Mouse (Mus musculus) MEL (cell line): ENCODE data around the gene 1700010B08Rik. TPM values are rescaled to one million over a fixed set of nuclear protein-coding genes. Genes with fewer than 3 reads are reported as not detected.

Experiments used
- DNase-seq: peaks from one replicate; pipeline ENCODE4 v3.0.0; 2011; ENCODE audit warnings: low read depth, low spot score
- H3K27ac ChIP-seq: 2 replicates; pipeline ENCODE4 v1.5.1; 2012; ENCODE audit warnings: low read depth, mild to moderate bottlenecking, control low read depth, low read length, moderate library complexity; ENCODE audit not compliant: control insufficient read depth
- H3K27me3 ChIP-seq, 2 experiments: fragments of 150-350 bp in 1 of 2; sonication (generic) in 1 of 2; 2 replicates each; pipeline ENCODE4 v1.6.1; 2012; ENCODE audit warnings: low read length in 2 of 2, mild to moderate bottlenecking in 2 of 2, improper control_type of control experiment in 1 of 2, moderate library complexity in 1 of 2; ENCODE audit not compliant: insufficient read depth in 2 of 2, control insufficient read depth in 1 of 2
- H3K36me3 ChIP-seq, 2 experiments: 2 replicates each; pipeline ENCODE4 v1.6.1; 2012 to 2014; ENCODE audit warnings: low read length in 2 of 2, improper control_type of control experiment in 1 of 2, inconsistent platforms in 1 of 2, mild to moderate bottlenecking in 1 of 2; ENCODE audit not compliant: insufficient read depth in 2 of 2, control insufficient read depth in 1 of 2
- H3K4me1 ChIP-seq, 2 experiments: fragments of 150-350 bp in 1 of 2; sonication (generic) in 1 of 2; 2 replicates each; pipeline ENCODE4 v1.6.1; 2012; ENCODE audit warnings: low read length in 2 of 2, improper control_type of control experiment in 1 of 2, mild to moderate bottlenecking in 1 of 2; ENCODE audit not compliant: insufficient read depth in 2 of 2, control insufficient read depth in 1 of 2
- H3K4me3 ChIP-seq, 2 experiments: fragments of 150-350 bp in 1 of 2; sonication (generic) in 1 of 2; 2 replicates each; pipeline ENCODE4 v1.5.1; 2012; ENCODE audit warnings: low read depth in 2 of 2, low read length in 2 of 2, mild to moderate bottlenecking in 2 of 2, moderate library complexity in 2 of 2, control low read depth in 1 of 2, improper control_type of control experiment in 1 of 2; ENCODE audit not compliant: control insufficient read depth in 1 of 2, insufficient read depth in 1 of 2
- H3K79me2 ChIP-seq: 2 replicates; pipeline ENCODE4 v1.6.1; 2012; ENCODE audit warnings: mild to moderate bottlenecking, low read length, moderate library complexity; ENCODE audit not compliant: control insufficient read depth, poor library complexity, insufficient read depth
- H3K9ac ChIP-seq: 2 replicates; pipeline ENCODE4 v1.6.1; 2012; ENCODE audit warnings: low read depth, mild to moderate bottlenecking, control low read depth, low read length, moderate library complexity; ENCODE audit not compliant: control insufficient read depth, poor library complexity, severe bottlenecking
- H3K9me3 ChIP-seq: fragments of 150-350 bp; sonication (generic); replicated peaks from 2 replicates; pipeline ENCODE4 v1.6.1; 2012; ENCODE audit warnings: mild to moderate bottlenecking, low read length, improper control_type of control experiment, moderate library complexity; ENCODE audit not compliant: insufficient read depth
- BHLHE40 ChIP-seq: IDR thresholded peaks from 2 replicates; pipeline ENCODE4 v1.6.1; 2012; ENCODE audit warnings: low read depth, mild to moderate bottlenecking, inconsistent platforms, low read length, improper control_type of control experiment, borderline replicate concordance
- CHD1 ChIP-seq: IDR thresholded peaks from 2 replicates; pipeline ENCODE4 v1.6.1; 2012; ENCODE audit warnings: low read depth, mild to moderate bottlenecking, inconsistent platforms, low read length, improper control_type of control experiment
- CHD2 ChIP-seq: IDR thresholded peaks from 2 replicates; pipeline ENCODE4 v1.6.1; 2011; ENCODE audit warnings: low read length, improper control_type of control experiment
- CTCF ChIP-seq, 3 experiments: IDR thresholded peaks in 2 of 3; conservative IDR thresholded peaks in 1 of 3; 2 replicates each; pipeline ENCODE4 v1.5.1; 2011 to 2012; ENCODE audit warnings: low read length in 3 of 3, low read depth in 2 of 3, mild to moderate bottlenecking in 2 of 3, improper control_type of control experiment in 1 of 3, inconsistent platforms in 1 of 3, mixed read lengths in 1 of 3, moderate library complexity in 1 of 3; ENCODE audit not compliant: control insufficient read depth in 1 of 3, insufficient read depth in 1 of 3, poor library complexity in 1 of 3, severe bottlenecking in 1 of 3
- E2F4 ChIP-seq: IDR thresholded peaks from 2 replicates; pipeline ENCODE4 v1.6.1; 2011; ENCODE audit warnings: low read depth, low read length, improper control_type of control experiment, borderline replicate concordance
- ELF1 ChIP-seq: IDR thresholded peaks from 2 replicates; pipeline ENCODE4 v1.6.1; 2014; ENCODE audit warnings: low read depth, mild to moderate bottlenecking, inconsistent platforms, low read length, improper control_type of control experiment, moderate library complexity
- EP300 ChIP-seq, 2 experiments: IDR thresholded peaks; 2 replicates each; pipeline ENCODE4 v1.6.1; 2011; ENCODE audit warnings: improper control_type of control experiment in 2 of 2, low read length in 2 of 2, low read depth in 1 of 2, mild to moderate bottlenecking in 1 of 2
- ETS1 ChIP-seq: IDR thresholded peaks from 2 replicates; pipeline ENCODE4 v1.6.1; 2012; ENCODE audit warnings: low read depth, mild to moderate bottlenecking, inconsistent platforms, low read length, improper control_type of control experiment, moderate library complexity
- GABPA ChIP-seq: IDR thresholded peaks from 2 replicates; pipeline ENCODE4 v1.6.1; 2012; ENCODE audit warnings: low read depth, mild to moderate bottlenecking, inconsistent platforms, low read length, improper control_type of control experiment, moderate library complexity
- GATA1 ChIP-seq: IDR thresholded peaks from 2 replicates; pipeline ENCODE4 v1.6.1; 2011; ENCODE audit warnings: low read depth, low read length, improper control_type of control experiment
- JUND ChIP-seq: IDR thresholded peaks from 2 replicates; pipeline ENCODE4 v1.6.1; 2011; ENCODE audit warnings: low read depth, mild to moderate bottlenecking, improper control_type of control experiment, low read length
- KAT2A ChIP-seq: conservative IDR thresholded peaks from 2 replicates; pipeline ENCODE4 v1.6.1; 2012; ENCODE audit warnings: low read depth, low read length, improper control_type of control experiment, inconsistent platforms
- MAFK ChIP-seq: IDR thresholded peaks from 2 replicates; pipeline ENCODE4 v1.6.1; 2011; ENCODE audit warnings: low read depth, mild to moderate bottlenecking, low read length, improper control_type of control experiment, borderline replicate concordance
- MAX ChIP-seq: IDR thresholded peaks from 2 replicates; pipeline ENCODE4 v1.6.1; 2011; ENCODE audit warnings: low read length, improper control_type of control experiment
- MAZ ChIP-seq: IDR thresholded peaks from 2 replicates; pipeline ENCODE4 v1.6.1; 2012; ENCODE audit warnings: low read depth, mild to moderate bottlenecking, inconsistent platforms, low read length, improper control_type of control experiment
- MEF2A ChIP-seq: IDR thresholded peaks from 2 replicates; pipeline ENCODE4 v1.6.1; 2014; ENCODE audit warnings: low read depth, mild to moderate bottlenecking, inconsistent platforms, low read length, improper control_type of control experiment; ENCODE audit not compliant: poor library complexity, insufficient replicate concordance, severe bottlenecking; ENCODE audit errors: extremely low read depth
- MXI1 ChIP-seq: IDR thresholded peaks from 2 replicates; pipeline ENCODE4 v1.6.1; 2011; ENCODE audit warnings: mild to moderate bottlenecking, low read depth, low read length, improper control_type of control experiment
- MYB ChIP-seq: IDR thresholded peaks from 2 replicates; pipeline ENCODE4 v1.6.1; 2011; ENCODE audit warnings: mild to moderate bottlenecking, low read depth, low read length, improper control_type of control experiment
- MYC ChIP-seq: IDR thresholded peaks from 2 replicates; pipeline ENCODE4 v1.6.1; 2011; ENCODE audit warnings: low read depth, mild to moderate bottlenecking, low read length, improper control_type of control experiment, moderate library complexity
- NELFE ChIP-seq: IDR thresholded peaks from 2 replicates; pipeline ENCODE4 v1.6.1; 2011; ENCODE audit warnings: low read depth, low read length, improper control_type of control experiment
- NRF1 ChIP-seq: IDR thresholded peaks from 2 replicates; pipeline ENCODE4 v1.6.1; 2014; ENCODE audit warnings: low read depth, mild to moderate bottlenecking, inconsistent platforms, low read length, improper control_type of control experiment, moderate library complexity; ENCODE audit not compliant: poor library complexity, insufficient read depth, severe bottlenecking
- POLR2A ChIP-seq, 2 experiments: IDR thresholded peaks; 2 replicates each; pipeline ENCODE4 v1.6.1; 2011 to 2012; ENCODE audit warnings: low read length in 2 of 2, mild to moderate bottlenecking in 2 of 2, control low read depth in 1 of 2, improper control_type of control experiment in 1 of 2, low read depth in 1 of 2, moderate library complexity in 1 of 2; ENCODE audit not compliant: control insufficient read depth in 1 of 2, insufficient read depth in 1 of 2, poor library complexity in 1 of 2
- POLR2AphosphoS2 ChIP-seq: IDR thresholded peaks from 2 replicates; pipeline ENCODE4 v1.6.1; 2011; ENCODE audit warnings: low read length, improper control_type of control experiment
- POLR2AphosphoS5 ChIP-seq: IDR thresholded peaks from 2 replicates; pipeline ENCODE4 v1.6.1; 2012; ENCODE audit warnings: low read depth, borderline replicate concordance, mild to moderate bottlenecking, inconsistent platforms, low read length, moderate library complexity, mixed read lengths
- RAD21 ChIP-seq: IDR thresholded peaks from 2 replicates; pipeline ENCODE4 v1.6.1; 2011; ENCODE audit warnings: mild to moderate bottlenecking, low read depth, low read length, improper control_type of control experiment
- RCOR1 ChIP-seq: IDR thresholded peaks from 2 replicates; pipeline ENCODE4 v1.6.1; 2012; ENCODE audit warnings: low read depth, mild to moderate bottlenecking, inconsistent platforms, low read length, improper control_type of control experiment
- SIN3A ChIP-seq: IDR thresholded peaks from 2 replicates; pipeline ENCODE4 v1.6.1; 2012; ENCODE audit warnings: low read length, improper control_type of control experiment, inconsistent platforms
- TAL1 ChIP-seq: IDR thresholded peaks from 2 replicates; pipeline ENCODE4 v1.6.1; 2012; ENCODE audit warnings: mild to moderate bottlenecking, inconsistent platforms, low read length, moderate library complexity, mixed read lengths
- TBP ChIP-seq: IDR thresholded peaks from 2 replicates; pipeline ENCODE4 v1.8.0; 2011; ENCODE audit warnings: low read depth, low read length, improper control_type of control experiment
- TCF12 ChIP-seq: IDR thresholded peaks from 2 replicates; pipeline ENCODE4 v1.6.1; 2014; ENCODE audit warnings: low read depth, mild to moderate bottlenecking, inconsistent platforms, low read length, improper control_type of control experiment, moderate library complexity
- UBTF ChIP-seq: IDR thresholded peaks from 2 replicates; pipeline ENCODE4 v1.6.1; 2012; ENCODE audit warnings: low read depth, mild to moderate bottlenecking, inconsistent platforms, low read length, improper control_type of control experiment, moderate library complexity, borderline replicate concordance; ENCODE audit not compliant: insufficient read depth
- USF2 ChIP-seq, 2 experiments: IDR thresholded peaks; 2 replicates each; pipeline ENCODE4 v1.6.1; 2011 to 2012; ENCODE audit warnings: improper control_type of control experiment in 2 of 2, low read length in 2 of 2, borderline replicate concordance in 1 of 2, inconsistent platforms in 1 of 2, low read depth in 1 of 2, mild to moderate bottlenecking in 1 of 2; ENCODE audit not compliant: insufficient read depth in 1 of 2
- ZC3H11A ChIP-seq: IDR thresholded peaks from 2 replicates; pipeline ENCODE4 v1.6.1; 2012; ENCODE audit warnings: low read depth, mild to moderate bottlenecking, inconsistent platforms, low read length, improper control_type of control experiment
- ZKSCAN1 ChIP-seq: IDR thresholded peaks from 2 replicates; pipeline ENCODE4 v1.6.1; 2012; ENCODE audit warnings: low read depth, mild to moderate bottlenecking, inconsistent platforms, low read length, improper control_type of control experiment, moderate library complexity
- ZMIZ1 ChIP-seq: IDR thresholded peaks from 2 replicates; pipeline ENCODE4 v1.6.1; 2012; ENCODE audit warnings: low read depth, mild to moderate bottlenecking, inconsistent platforms, low read length, improper control_type of control experiment, moderate library complexity
- ZNF384 ChIP-seq: IDR thresholded peaks from 2 replicates; pipeline ENCODE4 v1.6.1; 2012; ENCODE audit warnings: low read depth, mild to moderate bottlenecking, inconsistent platforms, low read length, improper control_type of control experiment
- polyA plus RNA-seq, 2 experiments: library from polyadenylated mRNA; stranded (reverse) in 1 of 2; unstranded in 1 of 2; fragments of >175 nt in 1 of 2; fragments of >200 nt in 1 of 2; gene quantifications; 2 replicates each; pipeline versions ENCODE4 v1.2.1 to v1.2.4; 2012; ENCODE audit warnings: low replicate concordance in 2 of 2, low read depth in 1 of 2; ENCODE audit not compliant: insufficient read length in 2 of 2, insufficient read depth in 1 of 2, missing spikeins in 1 of 2
- total RNA-seq: library from RNA; depleted of rRNA; stranded (reverse); fragments of 300-350 nt; gene quantifications from 2 replicates; pipeline ENCODE4 v1.2.3, GENCODE M21; 2012

1700010B08Rik gene
- total and polyA plus RNA-seq, 3 experiments: not detected

DNA sequence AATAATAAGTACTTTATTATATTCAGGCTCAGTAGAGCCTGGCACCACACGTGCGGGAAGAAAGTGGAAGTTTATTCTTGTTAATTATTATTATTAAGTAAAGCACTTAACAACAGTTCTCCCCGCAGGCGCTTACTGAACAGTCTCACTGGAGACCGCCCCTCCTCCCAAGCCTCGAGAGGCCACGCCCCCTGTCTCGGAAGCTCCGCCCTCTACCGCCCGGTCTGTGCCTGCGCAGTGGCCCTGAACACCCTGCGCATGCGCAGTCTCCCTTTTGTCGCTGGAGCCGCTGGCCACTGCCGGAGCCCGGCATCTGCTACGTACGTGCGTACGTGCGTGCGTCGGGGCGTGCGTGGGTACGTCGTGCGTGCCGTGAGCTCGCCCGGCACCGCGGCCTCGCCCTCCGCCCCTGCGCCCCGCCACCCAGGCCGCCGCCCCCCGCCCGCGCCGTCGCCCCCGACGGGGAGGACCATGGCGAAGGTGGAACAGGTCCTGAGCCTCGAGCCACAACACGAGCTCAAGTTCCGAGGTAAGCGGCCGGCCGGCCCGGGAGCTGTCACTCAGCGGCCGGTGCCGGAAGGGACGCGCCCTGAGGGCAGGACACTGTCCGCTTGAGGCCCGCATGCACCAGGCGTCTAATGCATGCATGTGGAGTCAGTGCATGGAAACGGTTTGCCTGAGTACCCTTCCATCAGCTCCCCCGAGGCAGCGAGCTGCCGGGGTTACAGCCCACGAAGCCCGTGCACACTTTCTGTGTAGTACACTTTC is 18.2 kb downstream of the 1700010B08Rik start, which contains the start of gene Vapb:
Vapb (plus strand) TSS at position 290 of the 768 bp plus-strand sequence.
- H3K4me1 ChIP-seq: peaks cover 2 to 19% of the 10 kb centered on the region in 2 experiments
- H3K4me3 ChIP-seq: peak within 1 kb of the TSS; percentile 66 to 95
- H3K9me3 ChIP-seq: no peaks in the 10 kb centered on the region
- DNase-seq: peak; percentile 97
- no peaks in the 10 kb centered on the region for H3K27me3 ChIP-seq
- H3K9ac ChIP-seq: peak within 1 kb of the TSS; percentile 89
- peak within 1 kb of the TSS; percentile 13; the same call in 1 of the 2 replicates for H3K27ac ChIP-seq
- H3K79me2 ChIP-seq: peaks cover 46% of the 10 kb centered on the region
- H3K36me3 ChIP-seq: peaks cover 2 to 9% of the 10 kb centered on the region in 2 experiments; a peak in 3 of 4 replicates
- TF ChIP-seq POLR2AphosphoS5 (no peak), GABPA (no peak), MXI1 (no peak), MAZ (no peak), CHD2 (no peak), BHLHE40 (no peak), SIN3A (no peak; the same call in 1 of the 2 replicates), UBTF (no peak), RCOR1 (no peak), ZMIZ1 (no peak), NELFE (peak; percentile 60; the same call in 1 of the 2 replicates), USF2 (IDR thresholded peaks at IDR 0.05; ENCODE audit: borderline replicate concordance in 1 of 2, insufficient read depth in 1 of 2, low read depth in 1 of 2, low read length in 2 of 2) (no peak), POLR2A (IDR thresholded peaks at IDR 0.05; ENCODE audit: control insufficient read depth in 1 of 2, insufficient read depth in 1 of 2, low read depth in 1 of 2, low read length in 2 of 2, poor library complexity in 1 of 2) (peak; percentile 51 to 62; a peak in 2 of 4 replicates), E2F4 (no peak), MEF2A (no peak), ETS1 (no peak), EP300 (IDR thresholded peaks at IDR 0.05; ENCODE audit: low read depth in 1 of 2, low read length in 2 of 2) (no peak), CTCF (IDR thresholded peaks at IDR 0.05 in 2 of 3, conservative IDR thresholded peaks at IDR 0.05 in 1 of 3; ENCODE audit: control insufficient read depth in 1 of 3, insufficient read depth in 1 of 3, low read depth in 2 of 3, low read length in 3 of 3, poor library complexity in 1 of 3, severe bottlenecking in 1 of 3) (no peak), CHD1 (no peak), ELF1 (peak; percentile 73), ZC3H11A (no peak), ZKSCAN1 (no peak), MAFK (no peak), MAX (no peak; the same call in 1 of the 2 replicates), KAT2A (no peak), RAD21 (no peak), TCF12 (no peak), GATA1 (no peak), ZNF384 (no peak), TAL1 (no peak), MYB (no peak), NRF1 (peak; percentile 97), MYC (no peak), TBP (no peak), POLR2AphosphoS2 (no peak), JUND (no peak)
